Mouse (Mus musculus): ENCODE measurements around the gene Rgs5. TPM values are rescaled to one million over a fixed set of nuclear protein-coding genes. Genes with fewer than 3 reads are reported as not detected.

The Rgs5 gene
- polyA plus RNA-seq (2017; shearing (Covaris generic)) = 1 to 10 TPM in 1 of 2 experiments, under 1 TPM in 1; 0.12 to 1.2 TPM

DNA sequence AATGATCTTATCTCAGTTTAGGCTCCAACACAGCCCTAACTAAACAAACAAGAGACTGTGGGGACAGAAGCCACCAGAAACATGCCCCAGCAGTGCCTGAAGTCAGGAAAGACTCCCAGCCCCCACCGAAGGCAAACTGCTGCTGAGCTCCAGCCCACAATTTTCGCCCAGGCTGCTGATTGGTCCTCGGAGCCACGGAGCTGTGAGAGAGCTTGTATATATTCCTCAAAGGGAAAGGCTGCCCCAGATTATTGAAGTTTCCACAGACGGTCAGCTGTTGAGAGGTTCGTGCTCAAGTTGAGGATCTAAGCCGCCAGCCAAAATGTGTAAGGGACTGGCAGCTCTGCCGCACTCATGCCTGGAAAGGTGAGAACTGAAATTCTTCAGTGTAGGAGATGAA lies at the start of gene Rgs5:
Gene Rgs5 (plus strand): TSS at position 246 of the 400 bp plus-strand sequence.

Other genes starting within 250 kb of the Rgs5 start
- gene Nuf2, start 124.0 kb upstream of the Rgs5 start, polyA plus RNA-seq (2017; shearing (Covaris generic)) = 1 to 10 TPM in 1 of 2 experiments, under 1 TPM in 1; 0.71 to 1.7 TPM
- gene Rgs4, start 92.1 kb downstream of the Rgs5 start, polyA plus RNA-seq (2017; shearing (Covaris generic)) = under 1 TPM in 1 of 2 experiments, not detected in 1; 0.73 TPM

Data from inflammation-experienced regulatory T-cells (primary cell).